Mouse (Mus musculus) midbrain, embryonic 10.5 days (tissue): ENCODE results near the gene Trim33. TPM values are rescaled to one million over a fixed set of nuclear protein-coding genes. Genes with fewer than 3 reads are reported as not detected.

Experiments used
- DNase-seq: peaks from one replicate; pipeline ENCODE4 v3.0.0-alpha.2; 2017; ENCODE audit warnings: low spot score
- H3K27ac ChIP-seq: fragments of 300-500 bp; sonication (generic); replicated peaks from 2 replicates; pipeline ENCODE4 v1.5.1; 2016; ENCODE audit warnings: mild to moderate bottlenecking
- H3K27me3 ChIP-seq: fragments of 300-500 bp; sonication (generic); 2 replicates; pipeline ENCODE4 v1.6.1; 2016; ENCODE audit warnings: low read depth, mild to moderate bottlenecking; ENCODE audit not compliant: poor library complexity, severe bottlenecking
- H3K36me3 ChIP-seq: fragments of 300-500 bp; sonication (generic); 2 replicates; pipeline ENCODE4 v1.6.1; 2016; ENCODE audit warnings: mild to moderate bottlenecking, moderate library complexity
- H3K4me1 ChIP-seq: fragments of 300-500 bp; sonication (generic); 2 replicates; pipeline ENCODE4 v1.6.1; 2016
- H3K4me3 ChIP-seq: fragments of 300-500 bp; sonication (generic); 2 replicates; pipeline ENCODE4 v1.5.1; 2016; ENCODE audit warnings: mild to moderate bottlenecking, moderate library complexity
- H3K9me3 ChIP-seq: fragments of 300-500 bp; sonication (generic); replicated peaks from 2 replicates; pipeline ENCODE4 v1.6.1; 2016; ENCODE audit warnings: mild to moderate bottlenecking
- WGBS: fragments of 180-500 bp; shearing (Covaris S2); methylation state at CpG from one replicate; pipeline ENCODE4 v1.1.7; 2016; 5-methylcytosine and 5-hydroxymethylcytosine counted together
- polyA plus RNA-seq: library from polyadenylated mRNA; unstranded; fragments of >200 nt; fragmentation: Nextera tagmentation; extraction: Ambion mirVana; gene quantifications from 2 replicates; pipeline ENCODE4 v1.2.1, GENCODE M21; 2016

Trim33 gene
- 29.3 and 31.1 TPM in 2 replicates for polyA plus RNA-seq

- WGBS, result under 1% methylated on average over 136 of the region's 136 CpGs
Observed at GRCm38 (mm10) chr3:103279182-103280149, at the start of gene Trim33. Trim33 (plus strand) TSS chr3:103279293.

GRCm38 (mm10) chr3:103232398-103232797 is 46.7 kb upstream of the Trim33 start:
- WGBS, result 83% methylated on average over 4 of the region's 4 CpGs
- no peak overlapping the region for H3K4me3 ChIP-seq
- H3K36me3 ChIP-seq, result no peaks in the 10 kb centered on the region
- no peak for DNase-seq
- peaks cover 12% of the 10 kb centered on the region; the same call in 1 of the 2 replicates for H3K9me3 ChIP-seq
- H3K27me3 ChIP-seq, result no peaks in the 10 kb centered on the region
- H3K4me1 ChIP-seq, result no peaks in the 10 kb centered on the region
- no peak overlapping the region for H3K27ac ChIP-seq

More at GRCm38 (mm10) chr3:103279182-103280149, at the start of gene Trim33:
- peak; percentile 90 for DNase-seq
- Histone ChIP-seq H3K4me3 (peak within 1 kb of the TSS; percentile 100), H3K27me3 (no peaks in the 10 kb centered on the region), H3K9me3 (no peaks in the 10 kb centered on the region; the same call in 1 of the 2 replicates), H3K36me3 (peaks cover 28% of the 10 kb centered on the region), H3K4me1 (peaks cover 20% of the 10 kb centered on the region), H3K27ac (peak within 1 kb of the TSS; percentile 99)

- 91% methylated on average over 2 of the region's 2 CpGs for WGBS
- no peak overlapping the region for H3K4me3 ChIP-seq
- no peaks in the 10 kb centered on the region for H3K27me3 ChIP-seq
- DNase-seq, result no peak
- H3K36me3 ChIP-seq, result no peaks in the 10 kb centered on the region
- H3K27ac ChIP-seq, result no peak overlapping the region
- no peaks in the 10 kb centered on the region; the same call in 1 of the 2 replicates for H3K9me3 ChIP-seq
- no peaks in the 10 kb centered on the region for H3K4me1 ChIP-seq
Observed at GRCm38 (mm10) chr3:103241524-103241923, 37.6 kb upstream of the Trim33 start.

DNA sequence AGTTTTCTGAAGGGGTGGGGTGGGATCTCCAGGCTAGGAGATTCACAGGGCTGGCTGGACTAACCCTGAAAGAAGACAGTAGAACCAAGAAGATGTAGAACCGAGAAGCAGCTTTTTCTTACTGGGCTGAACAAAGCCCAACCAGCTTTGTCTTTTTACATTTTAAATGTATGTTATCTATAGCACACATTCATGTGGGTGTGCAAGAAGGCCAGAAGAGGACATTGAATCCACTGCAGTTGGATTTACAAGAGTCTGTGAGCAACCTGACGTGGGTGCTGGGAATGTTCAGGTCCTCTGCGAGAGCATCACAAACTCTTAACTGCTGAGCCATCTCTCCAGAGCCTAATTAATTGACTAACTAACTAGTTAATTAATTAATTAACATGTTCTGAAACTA is 36.9 kb upstream of the Trim33 start:
- DNase-seq, result no peak
- 94% methylated on average over 3 of the region's 3 CpGs for WGBS
- H3K9me3 ChIP-seq, result no peaks in the 10 kb centered on the region; the same call in 1 of the 2 replicates
- H3K27me3 ChIP-seq, result no peaks in the 10 kb centered on the region
- no peak overlapping the region for H3K27ac ChIP-seq
- H3K4me3 ChIP-seq, result no peak overlapping the region
- H3K36me3 ChIP-seq, result no peaks in the 10 kb centered on the region
- no peaks in the 10 kb centered on the region for H3K4me1 ChIP-seq

- no peak for DNase-seq
- no peaks in the 10 kb centered on the region for H3K36me3 ChIP-seq
- H3K27me3 ChIP-seq, result no peaks in the 10 kb centered on the region
- WGBS, result 89% methylated on average over 2 of the region's 2 CpGs
- no peak overlapping the region for H3K4me3 ChIP-seq
- no peaks in the 10 kb centered on the region for H3K4me1 ChIP-seq
- H3K27ac ChIP-seq, result no peak overlapping the region
- H3K9me3 ChIP-seq, result no peaks in the 10 kb centered on the region; the same call in 1 of the 2 replicates
Observed at GRCm38 (mm10) chr3:103243491-103243890, 35.6 kb upstream of the Trim33 start.

- no peaks in the 10 kb centered on the region for H3K36me3 ChIP-seq
- H3K4me1 ChIP-seq, result no peaks in the 10 kb centered on the region
- no peaks in the 10 kb centered on the region for H3K27me3 ChIP-seq
- 88% methylated on average over 17 of the region's 17 CpGs for WGBS
- no peak for DNase-seq
- H3K9me3 ChIP-seq, result no peaks in the 10 kb centered on the region
- H3K27ac ChIP-seq, result no peak overlapping the region
- no peak overlapping the region for H3K4me3 ChIP-seq
Observed at GRCm38 (mm10) chr3:103246627-103247260, 32.3 kb upstream of the Trim33 start.

DNA sequence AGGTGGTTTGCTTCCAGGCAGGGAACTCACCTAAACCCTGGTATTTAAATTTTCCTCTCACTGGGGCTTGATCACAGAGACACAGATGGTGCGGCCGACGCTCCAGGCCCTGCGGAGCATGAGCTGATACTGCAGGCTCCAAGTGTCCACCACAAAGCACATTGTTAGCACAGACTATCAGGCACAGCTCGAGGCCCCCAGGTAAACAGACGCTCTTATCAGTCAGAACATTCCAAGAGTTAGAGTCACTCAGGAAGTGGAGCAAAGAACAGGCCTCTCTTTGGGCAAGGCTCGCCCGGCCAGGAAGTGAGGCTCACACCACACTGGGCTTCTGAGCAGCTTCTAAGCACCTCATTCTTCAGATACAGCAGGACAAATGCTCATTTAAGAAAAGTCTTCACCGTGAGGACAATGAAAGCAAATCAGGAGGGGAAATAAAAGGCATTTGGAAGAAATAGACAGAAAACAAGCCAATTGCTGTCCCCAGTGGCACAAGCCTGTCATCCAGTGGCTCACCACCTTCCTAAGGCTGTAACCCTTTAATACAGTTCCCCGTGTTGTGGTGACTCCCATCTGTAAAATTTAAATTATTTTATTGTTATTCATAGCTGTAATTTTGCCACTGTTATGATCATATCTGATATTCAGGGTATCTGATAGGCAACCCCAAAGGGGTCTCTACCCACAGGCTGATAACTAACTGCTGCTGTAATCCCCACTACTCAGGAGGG is 22.8 kb upstream of the Trim33 start:
- H3K27me3 ChIP-seq, result no peaks in the 10 kb centered on the region
- DNase-seq, result no peak
- H3K27ac ChIP-seq, result no peak overlapping the region
- peaks cover 11% of the 10 kb centered on the region for H3K4me1 ChIP-seq
- H3K36me3 ChIP-seq, result no peaks in the 10 kb centered on the region
- 76% methylated on average over 10 of the region's 10 CpGs for WGBS
- no peaks in the 10 kb centered on the region for H3K9me3 ChIP-seq
- H3K4me3 ChIP-seq, result no peak overlapping the region

DNA sequence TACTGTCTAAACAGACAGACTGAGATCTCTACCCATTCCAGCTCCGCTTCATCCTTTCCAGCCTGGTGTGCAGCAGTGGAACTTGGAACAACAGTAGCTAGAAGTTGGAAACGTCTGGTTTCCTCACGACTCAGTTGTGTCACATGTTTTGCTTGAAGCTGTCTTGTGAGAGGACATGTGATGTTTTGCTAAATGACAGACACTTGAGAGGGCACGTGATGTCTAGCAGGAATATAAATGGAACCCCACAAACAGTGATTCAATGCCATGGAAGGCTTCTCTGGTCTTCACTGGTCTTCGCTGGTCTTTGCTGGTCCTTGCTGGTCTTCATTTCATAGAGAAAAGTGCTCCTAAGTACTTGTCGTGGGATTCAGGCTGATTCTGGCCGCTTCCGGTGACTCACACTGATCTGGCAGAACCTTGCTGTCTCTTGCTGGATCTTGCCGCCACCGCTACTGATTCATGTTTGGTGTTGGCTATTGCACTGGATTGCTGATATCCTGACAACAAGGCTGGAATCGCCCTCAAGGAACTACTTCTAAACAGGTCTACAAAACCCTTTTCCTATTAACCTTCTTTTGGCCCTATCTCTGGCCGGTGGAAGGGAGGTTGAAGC is 16.2 kb upstream of the Trim33 start:
- Histone ChIP-seq H3K27ac (no peak overlapping the region), H3K9me3 (no peaks in the 10 kb centered on the region), H3K27me3 (peaks cover 17% of the 10 kb centered on the region), H3K4me3 (no peak overlapping the region), H3K4me1 (peaks cover 11% of the 10 kb centered on the region), H3K36me3 (no peaks in the 10 kb centered on the region)
- no peak for DNase-seq
- WGBS, result 93% methylated on average over 12 of the region's 12 CpGs

DNA sequence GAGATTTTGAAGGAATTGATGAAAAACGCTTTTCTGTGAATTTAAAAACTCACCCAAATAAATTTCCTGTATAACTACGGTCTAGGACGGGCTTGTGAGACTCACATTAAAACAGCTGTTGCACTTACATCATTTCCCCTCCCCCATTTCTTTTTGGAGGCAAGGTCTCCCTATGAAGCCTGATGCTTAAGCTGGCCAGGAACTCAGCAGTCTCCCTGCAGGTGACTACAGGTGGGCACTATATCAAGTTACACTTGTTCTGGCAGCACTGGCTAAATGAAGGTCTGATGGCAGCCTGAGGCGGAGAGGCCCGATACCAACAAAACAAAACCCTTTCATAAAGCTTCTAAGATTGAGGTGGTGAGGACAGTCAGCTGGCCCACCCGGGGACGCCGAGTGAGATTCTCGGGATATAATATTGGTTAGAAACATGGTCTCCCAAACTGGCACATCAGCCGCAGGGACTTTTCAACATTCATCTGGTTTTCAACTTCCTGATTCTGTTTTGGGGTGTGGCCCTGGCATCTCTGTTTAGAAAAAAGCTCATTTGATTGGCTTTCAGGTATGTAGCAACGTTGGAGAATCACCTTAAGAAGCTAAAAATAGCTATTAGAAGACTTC is 422 bp upstream of the Trim33 start:
- 12% methylated on average over 11 of the region's 11 CpGs for WGBS
- peaks cover 20% of the 10 kb centered on the region for H3K4me1 ChIP-seq
- no peaks in the 10 kb centered on the region; the same call in 1 of the 2 replicates for H3K9me3 ChIP-seq
- H3K4me3 ChIP-seq, result peak overlapping the region; percentile 100
- no peaks in the 10 kb centered on the region for H3K27me3 ChIP-seq
- H3K27ac ChIP-seq, result peak overlapping the region; percentile 99
- peaks cover 21% of the 10 kb centered on the region for H3K36me3 ChIP-seq
- DNase-seq, result peak; percentile 25

GRCm38 (mm10) chr3:103280241-103280761 is 1.2 kb downstream of the Trim33 start:
- H3K4me1 ChIP-seq, result peaks cover 20% of the 10 kb centered on the region
- H3K27ac ChIP-seq, result peak overlapping the region; percentile 99
- WGBS, result under 1% methylated on average over 36 of the region's 36 CpGs
- peaks cover 36% of the 10 kb centered on the region for H3K36me3 ChIP-seq
- H3K27me3 ChIP-seq, result no peaks in the 10 kb centered on the region
- H3K9me3 ChIP-seq, result no peaks in the 10 kb centered on the region; the same call in 1 of the 2 replicates
- H3K4me3 ChIP-seq, result peak overlapping the region; percentile 100
- peak; percentile 64 for DNase-seq

- 33% methylated on average over 5 of the region's 5 CpGs for WGBS
- Histone ChIP-seq H3K9me3 (no peaks in the 10 kb centered on the region; the same call in 1 of the 2 replicates), H3K27ac (peak overlapping the region; percentile 99)
Observed at GRCm38 (mm10) chr3:103280875-103281274, 1.8 kb downstream of the Trim33 start.

More at GRCm38 (mm10) chr3:103280875-103281274, 1.8 kb downstream of the Trim33 start:
- H3K4me1 ChIP-seq, result peaks cover 20% of the 10 kb centered on the region
- peaks cover 39% of the 10 kb centered on the region for H3K36me3 ChIP-seq
- no peak for DNase-seq
- no peaks in the 10 kb centered on the region for H3K27me3 ChIP-seq
- H3K4me3 ChIP-seq, result peak overlapping the region; percentile 100
